Mouse (Mus musculus): ENCODE results near the gene Itga4. TPM values are rescaled to one million over a fixed set of nuclear protein-coding genes. Genes with fewer than 3 reads are reported as not detected.
A peak's percentile ranks its signal among the peaks of the same experiment; 100 is the strongest.

Gene Itga4
- polyA plus RNA-seq, 1 experiment from 2014 or later: 8.2 TPM

DNA sequence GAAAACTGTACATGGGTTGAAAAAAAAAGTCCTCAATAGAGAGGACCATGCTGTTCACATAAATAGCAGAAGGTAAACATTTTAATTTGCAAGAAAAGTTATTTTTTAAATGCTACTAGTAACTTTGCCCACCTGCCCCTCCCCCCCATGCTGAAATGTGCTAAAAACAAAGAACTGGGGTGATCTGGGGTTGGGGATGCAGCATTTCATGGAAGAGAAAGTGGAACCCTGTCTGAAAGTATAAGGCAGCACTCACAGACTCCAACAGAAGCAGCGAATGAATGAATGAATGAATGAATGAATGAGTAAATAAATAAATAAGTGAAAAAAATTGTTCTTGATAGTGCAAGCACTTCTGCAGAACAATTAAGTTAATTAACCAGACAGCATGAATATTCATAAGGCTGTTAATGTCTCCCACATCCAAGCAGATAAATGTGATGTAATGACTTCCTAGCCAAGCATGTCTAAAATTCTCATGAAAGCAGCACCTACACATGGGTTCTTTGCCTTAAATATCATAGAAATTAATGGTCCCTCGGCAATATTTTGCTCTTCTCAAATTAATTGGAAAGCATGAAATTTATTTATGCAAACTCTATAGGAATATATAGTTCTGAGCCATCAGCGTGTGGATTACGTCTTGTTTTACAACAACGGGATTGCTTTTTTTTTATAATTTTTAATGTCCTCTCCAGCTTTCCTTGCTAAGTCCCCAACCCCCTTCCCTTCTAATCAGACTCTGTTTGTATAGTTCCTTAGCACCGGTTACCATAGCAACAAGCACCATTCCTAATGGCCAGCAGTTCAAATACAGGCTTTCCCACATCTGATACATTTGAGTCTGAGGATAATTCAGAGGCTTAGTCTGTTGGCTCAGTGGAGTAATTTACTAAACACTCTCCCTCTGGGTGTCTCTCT is 96.2 kb downstream of the Itga4 start:
- Histone ChIP-seq H3K4me3 (ENCODE audit: low read depth, low read length) (no peak overlapping the region), H3K4me1 (ENCODE audit: insufficient read depth) (no peaks in the 10 kb centered on the region), H3K27me3 (ENCODE audit: insufficient read depth, low read length) (no peaks in the 10 kb centered on the region), H3K4me2 (no peak overlapping the region), H3K9ac (no peak overlapping the region), H3K27ac (ENCODE audit: low read depth) (no peak overlapping the region), H3K9me3 (ENCODE audit: low read depth, low read length) (no peaks in the 10 kb centered on the region), H3K36me3 (ENCODE audit: insufficient read depth) (no peaks in the 10 kb centered on the region)
- TF ChIP-seq CTCF (IDR thresholded peaks at IDR 0.05; ENCODE audit: low read depth): no peak
- ATAC-seq (ENCODE audit: insufficient read depth) (no peak), DNase-seq (peak; percentile 36)
- 71% methylated on average over 6 of the region's 6 CpGs for WGBS

DNA sequence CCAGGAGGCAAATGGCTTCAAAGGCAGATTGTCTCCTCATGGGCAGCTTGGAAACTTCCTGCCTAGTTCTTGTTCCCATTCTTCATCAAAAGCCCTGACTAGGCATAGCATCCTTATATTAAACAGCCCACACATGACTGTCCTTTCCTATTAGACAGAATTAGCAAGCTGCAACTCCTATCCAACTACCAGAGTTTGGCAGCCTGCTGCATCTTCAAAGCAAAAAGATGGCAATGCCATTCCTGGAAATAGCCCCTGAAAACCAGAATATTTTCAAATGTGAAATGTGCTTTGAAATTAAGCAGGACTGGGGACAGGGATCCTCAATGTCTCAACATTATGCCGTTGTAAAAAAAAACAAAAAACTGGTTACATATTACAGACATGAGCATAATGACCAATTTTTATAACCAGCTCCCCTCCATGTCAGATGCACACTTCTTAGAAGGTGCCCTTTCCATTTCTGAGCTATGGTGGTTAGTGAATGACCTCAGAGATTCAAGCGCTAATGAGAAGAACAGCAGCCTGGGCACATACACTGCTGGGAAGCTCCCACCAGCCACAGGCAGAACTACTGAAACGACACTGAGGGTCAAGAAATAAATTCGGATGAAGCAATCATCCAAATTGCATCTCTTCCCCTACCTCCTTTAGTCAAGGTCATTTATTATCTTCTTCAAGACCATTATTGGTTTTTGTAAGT is 97.0 kb downstream of the Itga4 start:
- no peak for TF ChIP-seq CTCF (IDR thresholded peaks at IDR 0.05; ENCODE audit: low read depth)
- no peaks in the 10 kb centered on the region for H3K27me3 ChIP-seq (ENCODE audit: insufficient read depth, low read length)
- H3K36me3 ChIP-seq (ENCODE audit: insufficient read depth): no peaks in the 10 kb centered on the region
- ATAC-seq (ENCODE audit: insufficient read depth) (no peak), DNase-seq (no peak)
- no peak overlapping the region for H3K4me2 ChIP-seq
- H3K9me3 ChIP-seq (ENCODE audit: low read depth, low read length): no peaks in the 10 kb centered on the region
- no peak overlapping the region for H3K9ac ChIP-seq
- no peaks in the 10 kb centered on the region for H3K4me1 ChIP-seq (ENCODE audit: insufficient read depth)
- no peak overlapping the region for H3K4me3 ChIP-seq (ENCODE audit: low read depth, low read length)
- H3K27ac ChIP-seq (ENCODE audit: low read depth): no peak overlapping the region
- WGBS: 82% methylated on average over 4 of the region's 4 CpGs

DNA sequence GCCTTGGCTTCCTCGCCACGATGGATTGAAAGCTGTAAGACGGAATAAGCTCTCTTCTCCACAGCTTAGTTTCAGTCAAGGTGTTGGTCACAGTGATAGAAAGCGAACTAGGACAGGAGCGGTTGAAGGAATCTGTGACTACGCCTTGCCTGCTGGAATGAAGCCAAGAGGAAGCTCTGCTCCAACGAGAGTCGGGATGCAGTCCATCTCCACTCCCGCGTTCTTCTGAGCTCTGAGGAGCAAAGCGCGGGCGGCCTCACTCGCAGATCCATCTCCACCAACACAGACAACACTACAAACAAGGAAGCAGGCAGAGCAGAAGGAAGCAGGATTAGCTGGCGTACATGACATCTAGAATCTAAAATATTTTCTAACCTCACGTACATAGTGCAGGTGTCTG is 99.5 kb downstream of the Itga4 start:
- DNase-seq (peak; percentile 17), ATAC-seq (ENCODE audit: insufficient read depth) (no peak)
- H3K27ac ChIP-seq (ENCODE audit: low read depth): no peak overlapping the region
- H3K36me3 ChIP-seq (ENCODE audit: insufficient read depth): no peaks in the 10 kb centered on the region
- H3K27me3 ChIP-seq (ENCODE audit: insufficient read depth, low read length): no peaks in the 10 kb centered on the region
- no peaks in the 10 kb centered on the region for H3K4me1 ChIP-seq (ENCODE audit: insufficient read depth)
- WGBS: 80% methylated on average over 16 of the region's 16 CpGs
- no peak overlapping the region for H3K4me3 ChIP-seq (ENCODE audit: low read depth, low read length)
- H3K9ac ChIP-seq: no peak overlapping the region
- no peaks in the 10 kb centered on the region for H3K9me3 ChIP-seq (ENCODE audit: low read depth, low read length)
- no peak overlapping the region for H3K4me2 ChIP-seq
- no peak for TF ChIP-seq CTCF (IDR thresholded peaks at IDR 0.05; ENCODE audit: low read depth)

GRCm38 (mm10) chr2:79357835-79358234 is 102.6 kb downstream of the Itga4 start:
- ATAC-seq (ENCODE audit: insufficient read depth): no peak
- no peak overlapping the region for H3K4me3 ChIP-seq (ENCODE audit: low read depth, low read length)
- no peaks in the 10 kb centered on the region for H3K4me1 ChIP-seq (ENCODE audit: insufficient read depth)
- no peaks in the 10 kb centered on the region for H3K27me3 ChIP-seq (ENCODE audit: insufficient read depth, low read length)
- no peak overlapping the region for H3K4me2 ChIP-seq
- H3K36me3 ChIP-seq (ENCODE audit: insufficient read depth): no peaks in the 10 kb centered on the region
- no peak overlapping the region for H3K9ac ChIP-seq
- WGBS: 84% methylated on average over 3 of the region's 3 CpGs
- H3K9me3 ChIP-seq (ENCODE audit: low read depth, low read length): no peaks in the 10 kb centered on the region
- TF ChIP-seq CTCF (IDR thresholded peaks at IDR 0.05; ENCODE audit: low read depth): no peak
- H3K27ac ChIP-seq (ENCODE audit: low read depth): no peak overlapping the region
- DNase-seq: no peak

DNA sequence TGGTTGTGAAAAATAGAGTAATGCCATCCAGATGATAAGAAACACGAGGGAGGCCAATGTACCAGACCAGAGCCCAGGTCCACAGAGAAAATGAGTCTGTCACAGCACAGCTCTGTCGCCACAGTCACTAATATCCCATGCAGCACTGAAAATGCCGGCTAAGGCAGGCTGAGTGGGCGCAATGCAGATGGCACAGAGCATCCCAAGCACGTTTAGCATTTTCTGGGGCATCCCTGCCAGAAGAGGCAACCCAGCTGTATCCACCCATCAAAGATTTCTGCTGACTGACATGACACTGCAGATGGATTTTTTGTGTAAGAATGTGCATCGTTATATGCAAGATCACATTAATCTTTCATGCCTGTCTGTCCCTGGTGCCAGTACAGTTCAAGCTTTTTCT is 106.8 kb downstream of the Itga4 start:
- 57% methylated on average over 6 of the region's 6 CpGs for WGBS
- H3K36me3 ChIP-seq (ENCODE audit: insufficient read depth): no peaks in the 10 kb centered on the region

DNA sequence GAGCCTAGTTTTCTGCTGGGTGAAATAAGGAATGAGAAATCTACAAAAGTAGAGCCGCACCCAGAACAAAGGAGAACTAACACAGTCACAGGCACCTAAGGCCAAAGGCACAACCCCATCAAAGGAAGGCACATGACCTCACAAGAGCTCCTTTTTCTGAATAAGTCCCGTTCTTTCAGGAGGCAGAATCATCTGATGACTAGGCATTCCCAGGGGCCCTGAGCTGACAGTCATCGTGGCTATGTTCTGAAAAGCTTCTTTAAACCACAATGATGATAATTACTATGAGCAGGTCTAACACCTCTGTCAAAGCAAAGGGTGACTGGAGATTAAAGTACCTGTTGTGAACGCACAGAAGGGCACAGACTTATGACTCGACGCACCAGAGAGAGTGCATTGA is 108.7 kb downstream of the Itga4 start:
- no peak for ATAC-seq (ENCODE audit: insufficient read depth)
- Histone ChIP-seq H3K9ac (no peak overlapping the region), H3K27me3 (ENCODE audit: insufficient read depth, low read length) (no peaks in the 10 kb centered on the region), H3K4me1 (ENCODE audit: insufficient read depth) (no peaks in the 10 kb centered on the region), H3K9me3 (ENCODE audit: low read depth, low read length) (no peaks in the 10 kb centered on the region), H3K4me3 (ENCODE audit: low read depth, low read length) (no peak overlapping the region), H3K27ac (ENCODE audit: low read depth) (no peak overlapping the region), H3K36me3 (ENCODE audit: insufficient read depth) (no peaks in the 10 kb centered on the region), H3K4me2 (no peak overlapping the region)
- TF ChIP-seq CTCF (IDR thresholded peaks at IDR 0.05; ENCODE audit: low read depth): no peak
- no peak for DNase-seq
- 71% methylated on average over 6 of the region's 6 CpGs for WGBS

More for the DNA sequence above, 106.8 kb downstream of the Itga4 start:
- ATAC-seq (ENCODE audit: insufficient read depth) (no peak), DNase-seq (no peak)
- Histone ChIP-seq H3K27ac (ENCODE audit: low read depth) (no peak overlapping the region), H3K4me1 (ENCODE audit: insufficient read depth) (no peaks in the 10 kb centered on the region), H3K4me3 (ENCODE audit: low read depth, low read length) (no peak overlapping the region), H3K9me3 (ENCODE audit: low read depth, low read length) (no peaks in the 10 kb centered on the region), H3K9ac (no peak overlapping the region), H3K27me3 (ENCODE audit: insufficient read depth, low read length) (no peaks in the 10 kb centered on the region), H3K4me2 (no peak overlapping the region)
- TF ChIP-seq CTCF (IDR thresholded peaks at IDR 0.05; ENCODE audit: low read depth): no peak
